Mouse (Mus musculus) small intestine, adult 2 months (tissue): Measurements from ENCODE around the gene F2.
A peak's percentile ranks its signal among the peaks of the same experiment; 100 is the strongest.

ENCODE experiments used
- CTCF ChIP-seq: fragments of 200-500 bp; IDR thresholded peaks from 2 replicates; pipeline ENCODE4 v1.5.1; 2012; ENCODE audit warnings: low read depth, mild to moderate bottlenecking, control low read depth, inconsistent platforms, low read length, moderate library complexity, mixed read lengths; ENCODE audit not compliant: insufficient replicate concordance, insufficient read length; ENCODE audit errors: extremely low read depth
- POLR2A ChIP-seq: fragments of 200-500 bp; IDR thresholded peaks from 2 replicates; pipeline ENCODE4 v1.6.1; 2012; ENCODE audit warnings: low read depth, mild to moderate bottlenecking, control low read depth, inconsistent platforms, low read length, moderate library complexity

- TF ChIP-seq CTCF (peak; percentile 52; the same call in 1 of the 2 replicates), POLR2A (no peak)
These were observed 46.6 kb upstream of the F2 start for GRCm38 (mm10) chr2:91682850-91683249.
